Mouse (Mus musculus) small intestine, adult 2 months (tissue): Measurements from ENCODE around the gene Sec24a. TPM values are rescaled to one million over a fixed set of nuclear protein-coding genes. Genes with fewer than 3 reads are reported as not detected.

Experiments
- H3K27ac ChIP-seq: fragments of 200-500 bp; 2 replicates; pipeline ENCODE4 v1.5.1; 2012; ENCODE audit warnings: low read depth, low read length, control low read depth, inconsistent platforms; ENCODE audit not compliant: insufficient read depth
- H3K27me3 ChIP-seq: fragments of 200-500 bp; 2 replicates; pipeline ENCODE4 v1.6.1; 2012; ENCODE audit warnings: mild to moderate bottlenecking, moderate library complexity, low read length, inconsistent platforms; ENCODE audit not compliant: control insufficient read depth, insufficient read depth
- H3K36me3 ChIP-seq: fragments of 200-500 bp; 2 replicates; pipeline ENCODE4 v1.6.1; 2012; ENCODE audit warnings: mild to moderate bottlenecking, low read length, control low read depth, inconsistent platforms; ENCODE audit not compliant: control insufficient read depth, insufficient read depth
- H3K4me1 ChIP-seq: fragments of 200-500 bp; 2 replicates; pipeline ENCODE4 v1.6.1; 2012; ENCODE audit warnings: low read length, inconsistent platforms, mixed read lengths; ENCODE audit not compliant: control insufficient read depth, insufficient read depth, insufficient read length
- H3K4me3 ChIP-seq: fragments of 200-500 bp; 2 replicates; pipeline ENCODE4 v1.5.1; 2012; ENCODE audit warnings: low read depth, mild to moderate bottlenecking, control low read depth, inconsistent platforms, low read length, moderate library complexity
- CTCF ChIP-seq: fragments of 200-500 bp; IDR thresholded peaks from 2 replicates; pipeline ENCODE4 v1.5.1; 2012; ENCODE audit warnings: low read depth, mild to moderate bottlenecking, control low read depth, inconsistent platforms, low read length, moderate library complexity, mixed read lengths; ENCODE audit not compliant: insufficient replicate concordance, insufficient read length; ENCODE audit errors: extremely low read depth
- POLR2A ChIP-seq: fragments of 200-500 bp; IDR thresholded peaks from 2 replicates; pipeline ENCODE4 v1.6.1; 2012; ENCODE audit warnings: low read depth, mild to moderate bottlenecking, control low read depth, inconsistent platforms, low read length, moderate library complexity
- WGBS: fragments of 180-500 bp; shearing (Covaris S2); methylation state at CpG from one replicate; pipeline ENCODE4 v1.1.7; 2018; 5-methylcytosine and 5-hydroxymethylcytosine counted together
- polyA plus RNA-seq: library from polyadenylated mRNA; depleted of rRNA; stranded (reverse); fragments of >200 nt; gene quantifications from 2 replicates; pipeline ENCODE4 v1.2.3, GENCODE M21; 2012

Gene Sec24a
- polyA plus RNA-seq, 1 experiment: 56.9 TPM

GRCm38 (mm10) chr11:51649111-51649888 lies 114.1 kb downstream of the Sec24a start:
- H3K4me1 ChIP-seq: peaks cover 13% of the 10 kb centered on the region
- no peak overlapping the region for H3K27ac ChIP-seq
- TF ChIP-seq CTCF: no peak
- 0 out of 2 replicates have a peak, but pooled peaks have one; percentile 11 for TF ChIP-seq POLR2A

GRCm38 (mm10) chr11:51648566-51648965 lies 114.9 kb downstream of the Sec24a start:
- H3K4me3 ChIP-seq: no peak overlapping the region
- H3K36me3 ChIP-seq: peaks cover 2% of the 10 kb centered on the region; the same call in 1 of the 2 replicates
- no peaks in the 10 kb centered on the region for H3K27me3 ChIP-seq
- no peak for TF ChIP-seq POLR2A
- no peak for TF ChIP-seq CTCF
- H3K4me1 ChIP-seq: peaks cover 15% of the 10 kb centered on the region
- no peak overlapping the region for H3K27ac ChIP-seq
- WGBS: 65% methylated on average over 3 of the region's 3 CpGs

More at GRCm38 (mm10) chr11:51649111-51649888, 114.1 kb downstream of the Sec24a start:
- peak overlapping the region; percentile 93 for H3K4me3 ChIP-seq
- 65% methylated on average over 11 of the region's 11 CpGs for WGBS
- peaks cover 2% of the 10 kb centered on the region; the same call in 1 of the 2 replicates for H3K36me3 ChIP-seq
- H3K27me3 ChIP-seq: no peaks in the 10 kb centered on the region

- TF ChIP-seq POLR2A: no peak
- no peak for TF ChIP-seq CTCF
- 0 out of 2 replicates have a peak overlapping the region, but pooled peaks have one; percentile 2 for H3K4me3 ChIP-seq
- 53% methylated on average over 15 of the region's 15 CpGs for WGBS
- no peaks in the 10 kb centered on the region for H3K27me3 ChIP-seq
- peaks cover 20% of the 10 kb centered on the region for H3K4me1 ChIP-seq
- peaks cover 2% of the 10 kb centered on the region; the same call in 1 of the 2 replicates for H3K36me3 ChIP-seq
- peak overlapping the region; percentile 42 for H3K27ac ChIP-seq
Measured at GRCm38 (mm10) chr11:51646751-51647667, 116.4 kb downstream of the Sec24a start.

- H3K27me3 ChIP-seq: no peaks in the 10 kb centered on the region
- no peak overlapping the region for H3K4me3 ChIP-seq
- TF ChIP-seq CTCF: no peak
- TF ChIP-seq POLR2A: no peak
- WGBS: 89% methylated on average over 7 of the region's 7 CpGs
- peaks cover 2% of the 10 kb centered on the region; the same call in 1 of the 2 replicates for H3K36me3 ChIP-seq
- H3K4me1 ChIP-seq: peaks cover 23% of the 10 kb centered on the region
- H3K27ac ChIP-seq: 0 out of 2 replicates have a peak overlapping the region, but pooled peaks have one; percentile 8
Measured at GRCm38 (mm10) chr11:51646245-51646644, 117.2 kb downstream of the Sec24a start.

- Histone ChIP-seq H3K27me3 (no peaks in the 10 kb centered on the region), H3K4me1 (peaks cover 30% of the 10 kb centered on the region), H3K27ac (no peak overlapping the region), H3K4me3 (no peak overlapping the region), H3K36me3 (peaks cover 2% of the 10 kb centered on the region; the same call in 1 of the 2 replicates)
- WGBS: 87% methylated on average over 13 of the region's 13 CpGs
- TF ChIP-seq POLR2A (no peak), CTCF (no peak)
Measured at GRCm38 (mm10) chr11:51645293-51645692, 118.1 kb downstream of the Sec24a start.

- Histone ChIP-seq H3K27ac (0 out of 2 replicates have a peak overlapping the region, but pooled peaks have one; percentile 10), H3K4me3 (no peak overlapping the region), H3K4me1 (peaks cover 27% of the 10 kb centered on the region), H3K36me3 (peaks cover 2% of the 10 kb centered on the region; the same call in 1 of the 2 replicates), H3K27me3 (no peaks in the 10 kb centered on the region)
- TF ChIP-seq POLR2A: no peak
- TF ChIP-seq CTCF: no peak
- 83% methylated on average over 16 of the region's 16 CpGs for WGBS
Measured at GRCm38 (mm10) chr11:51644217-51644616, 119.2 kb downstream of the Sec24a start.
